In the genomic region with DNA sequence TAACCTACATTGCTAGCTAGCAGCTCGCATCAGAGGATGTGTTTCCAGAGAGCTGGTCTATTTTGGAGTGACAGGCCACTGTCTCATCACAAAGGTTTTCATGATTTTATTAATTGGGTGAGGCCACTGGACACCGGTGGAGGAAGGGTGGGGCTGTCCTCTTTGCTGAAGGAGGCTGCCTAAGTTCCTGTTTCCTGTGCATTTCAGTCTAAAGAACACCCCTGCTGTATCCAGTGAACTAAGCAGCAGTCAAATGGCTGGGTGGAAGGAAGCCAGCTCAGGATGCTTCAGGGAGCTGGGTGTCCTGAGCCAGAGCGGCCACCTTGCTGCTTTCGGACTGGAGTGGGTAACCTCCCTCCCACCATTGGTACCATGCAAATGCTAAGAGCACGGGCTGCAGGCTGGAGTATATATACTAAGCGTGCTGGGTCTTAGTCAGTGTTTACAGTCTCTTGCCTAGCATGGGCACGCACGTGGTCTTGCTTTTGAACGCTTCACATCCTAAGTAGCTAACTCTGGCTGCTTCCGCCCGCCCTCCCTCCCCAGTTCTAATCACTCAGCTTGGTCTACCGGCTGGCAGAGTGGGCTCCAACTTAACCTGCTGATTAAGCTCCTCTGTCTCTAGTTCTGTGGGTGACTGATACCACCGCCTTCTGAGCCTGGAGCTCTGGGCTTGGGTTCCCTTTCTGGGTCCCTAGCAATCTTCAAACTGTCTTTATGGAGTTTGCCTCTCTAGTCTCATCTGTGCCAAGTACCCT, we compare ENCODE assay signal across 8 mouse cellular contexts. TPM values are rescaled to one million over a fixed set of nuclear protein-coding genes. Genes with fewer than 3 reads are reported as not detected.
A peak's percentile ranks its signal among the peaks of the same experiment; 100 is the strongest.
DNase-seq lines count a peak whose midpoint lies in the region; ATAC-seq lines count a peak whose summit lies in the region.
"Had no signal": no experiment of that assay in that cellular context is flagged by ENCODE, and none has a peak within 500 bp of the region (broad histone marks: within the 10 kb centered on the region; RNA-seq: fewer than 3 reads in every experiment).

No protein-coding gene starts in this region.

- 0 out of 2 replicates have a peak overlapping the region, but pooled peaks have one; percentile 47 for H3K9ac ChIP-seq in heart, embryonic 13.5 days
- 0 out of 2 replicates have a peak overlapping the region, but pooled peaks have one; percentile 11 for H3K9ac ChIP-seq in midbrain, embryonic 12.5 days (replicated peaks)
- H3K9ac ChIP-seq: limb, embryonic 13.5 days had no signal

- H3K9me3 ChIP-seq in heart, embryonic 13.5 days: no peaks in the 10 kb centered on the region
- H3K9me3 ChIP-seq in limb, embryonic 10.5 days (replicated peaks): no peaks in the 10 kb centered on the region
- H3K9me3 ChIP-seq in midbrain, embryonic 12.5 days: no peaks in the 10 kb centered on the region
- H3K9me3 ChIP-seq: limb, embryonic 13.5 days had no signal

- H3K27ac ChIP-seq in heart, embryonic 13.5 days (replicated peaks): peak overlapping the region; percentile 59
- H3K27ac ChIP-seq in limb, embryonic 10.5 days: peak overlapping the region; percentile 64; the same call in 1 of the 2 replicates
- 0 out of 2 replicates have a peak overlapping the region, but pooled peaks have one; percentile 35 for H3K27ac ChIP-seq in midbrain, embryonic 12.5 days (replicated peaks)

- WGBS in heart, embryonic 13.5 days: 48% methylated on average over 13 of the region's 13 CpGs
- 68% methylated on average over 13 of the region's 13 CpGs for WGBS in limb, embryonic 10.5 days
- 62% methylated on average over 13 of the region's 13 CpGs for WGBS in midbrain, embryonic 12.5 days

- H3K4me2 ChIP-seq in heart, embryonic 13.5 days: peak overlapping the region; percentile 98; the same call in 1 of the 2 replicates
- no peak overlapping the region for H3K4me2 ChIP-seq in midbrain, embryonic 12.5 days (replicated peaks)

- H3K4me1 ChIP-seq in heart, embryonic 13.5 days: peaks cover 44% of the 10 kb centered on the region
- H3K4me1 ChIP-seq in limb, embryonic 10.5 days: peaks cover 43% of the 10 kb centered on the region
- H3K4me1 ChIP-seq in midbrain, embryonic 12.5 days: peaks cover 36% of the 10 kb centered on the region

- ATAC-seq in heart, embryonic 13.5 days (ENCODE audit: extremely low read depth, insufficient number of reproducible peaks, low FRiP score, low TSS enrichment): no peak
- no peak for ATAC-seq in midbrain, embryonic 12.5 days (ENCODE audit: low FRiP score, low read depth)

- no peaks in the 10 kb centered on the region; the same call in 1 of the 2 replicates for H3K36me3 ChIP-seq in heart, embryonic 13.5 days
- H3K36me3 ChIP-seq in limb, embryonic 10.5 days: no peaks in the 10 kb centered on the region
- no peaks in the 10 kb centered on the region for H3K36me3 ChIP-seq in midbrain, embryonic 12.5 days
- H3K36me3 ChIP-seq: limb, embryonic 13.5 days had no signal

- H3K27me3 ChIP-seq in heart, embryonic 13.5 days (replicated peaks): peaks cover 22% of the 10 kb centered on the region
- peaks cover 59% of the 10 kb centered on the region for H3K27me3 ChIP-seq in limb, embryonic 10.5 days (ENCODE audit: low read depth, poor library complexity, severe bottlenecking)
- peaks cover 27% of the 10 kb centered on the region for H3K27me3 ChIP-seq in midbrain, embryonic 12.5 days

- peak; percentile 13 for DNase-seq in 416B (ENCODE audit: low read depth)
- peak; percentile 63 to 64 for DNase-seq in B cell, adult 2 months
- DNase-seq in limb, embryonic 10.5 days (ENCODE audit: low spot score): no peak
- no peak for DNase-seq in ovary, adult 18-20 months (ENCODE audit: low spot score)
- DNase-seq in urinary bladder, postnatal 10 days (ENCODE audit: low spot score): no peak

- H3K4me3 ChIP-seq in heart, embryonic 13.5 days: no peak overlapping the region
- H3K4me3 ChIP-seq in limb, embryonic 10.5 days: no peak overlapping the region
- no peak overlapping the region for H3K4me3 ChIP-seq in midbrain, embryonic 12.5 days
- H3K4me3 ChIP-seq: limb, embryonic 13.5 days had no signal

RNA-seq across cellular contexts. Expression of a gene that starts 3.3 kb away (rescaled TPM):
- 7.7 and 8.2 TPM in 2 replicates for polyA plus RNA-seq in heart, embryonic 13.5 days (2015; fragmentation: Nextera tagmentation; extraction: Ambion mirVana)
- polyA plus RNA-seq in limb, embryonic 10.5 days (2016; fragmentation: Nextera tagmentation; extraction: Ambion mirVana): 4.1 and 5.0 TPM in 2 replicates
- polyA plus RNA-seq in midbrain, embryonic 12.5 days (2016; fragmentation: Nextera tagmentation; extraction: Ambion mirVana): 14.0 and 15.3 TPM in 2 replicates

Comparison
In these comparisons a context has a peak if more than half of its experiments do, and no peak if none do; other contexts are left out.
1. DNase-seq: peak in 416B (single experiment) and B cell, adult 2 months (2 of 2); none in limb, embryonic 10.5 days (single experiment), ovary, adult 18-20 months (single experiment) and urinary bladder, postnatal 10 days (single experiment).
2. Peak in every context shown above with its lines, with median percentiles within 50 percentile points of each other: H3K27ac ChIP-seq.